Mouse (Mus musculus) megakaryocyte progenitor cell, adult 5-6 weeks (primary cell): Measurements from ENCODE around the gene Gm20388. TPM values are rescaled to one million over a fixed set of nuclear protein-coding genes. Genes with fewer than 3 reads are reported as not detected.
"Not testable (repeated sequence)": the region's sequence is repeated elsewhere in the genome, so short reads cannot be mapped to it uniquely, and the experiment has no call there.

Experiments used
- ATAC-seq: replicated peaks from 2 replicates; pipeline ENCODE4 v1.8.0; 2016; ENCODE audit warnings: mild to moderate bottlenecking, moderate TSS enrichment, inconsistent platforms; ENCODE audit not compliant: poor library complexity
- total RNA-seq, 2 experiments: library from RNA; stranded (forward) in 1 of 2; stranded (reverse) in 1 of 2; fragments of 157-497, 149-512 nt in 1 of 2; fragments of 200-1000 nt in 1 of 2; gene quantifications; 2 replicates each; pipeline versions ENCODE4 v1.2.3 to v1.2.4; 2015 to 2017

The Gm20388 gene
- total RNA-seq, 2 experiments from 2014 or later, result 18.6 TPM; not detected in 1

- ATAC-seq, result no peak
Measured at GRCm38 (mm10) chr8:123414255-123414654, 3503.6 kb downstream of the Gm20388 start.

GRCm38 (mm10) chr8:123414997-123415696 lies 3504.5 kb downstream of the Gm20388 start:
- not testable (repeated sequence) for ATAC-seq

GRCm38 (mm10) chr8:123415967-123416943 lies 3505.6 kb downstream of the Gm20388 start:
- peak; percentile 69 for ATAC-seq

- ATAC-seq, result peak; percentile 4; the same call in 1 of the 2 replicates
Measured at GRCm38 (mm10) chr8:123416944-123417555, 3506.4 kb downstream of the Gm20388 start.

- no peak for ATAC-seq
Measured at GRCm38 (mm10) chr8:123419711-123420110, 3509.1 kb downstream of the Gm20388 start.

- no peak for ATAC-seq
Measured at GRCm38 (mm10) chr8:123420525-123421281, 3510.1 kb downstream of the Gm20388 start.

GRCm38 (mm10) chr8:123421325-123421724 lies 3510.7 kb downstream of the Gm20388 start:
- ATAC-seq, result no peak

- ATAC-seq, result peak; percentile 87
Measured at GRCm38 (mm10) chr8:123422056-123422780, 3511.6 kb downstream of the Gm20388 start.

- no peak for ATAC-seq
Measured at GRCm38 (mm10) chr8:123422781-123423159, 3512.1 kb downstream of the Gm20388 start.

- ATAC-seq, result no peak
Measured at GRCm38 (mm10) chr8:123423441-123423840, 3512.8 kb downstream of the Gm20388 start, which contains the start of gene Def8. Gene Def8 (plus strand): TSS chr8:123423527.

- ATAC-seq, result no peak
Measured at GRCm38 (mm10) chr8:123426511-123427509, 3516.2 kb downstream of the Gm20388 start.

GRCm38 (mm10) chr8:123427639-123428275 lies 3517.1 kb downstream of the Gm20388 start:
- ATAC-seq, result no peak

- no peak for ATAC-seq
Measured at GRCm38 (mm10) chr8:123428343-123428893, 3517.8 kb downstream of the Gm20388 start.

- no peak for ATAC-seq
Measured at GRCm38 (mm10) chr8:123428939-123429721, 3518.5 kb downstream of the Gm20388 start.

- ATAC-seq, result not testable (repeated sequence)
Measured at GRCm38 (mm10) chr8:123429722-123430013, 3519.0 kb downstream of the Gm20388 start.

GRCm38 (mm10) chr8:123430936-123431335 lies 3520.3 kb downstream of the Gm20388 start:
- not testable (repeated sequence) for ATAC-seq
